16 mouse cellular contexts compared by ENCODE assay signal in genomic region chr17:57253306-57253705, GRCm38 (mm10). TPM values are rescaled to one million over a fixed set of nuclear protein-coding genes. Genes with fewer than 3 reads are reported as not detected.
"Had no signal": no experiment of that assay in that cellular context is flagged by ENCODE, and none has a peak within 500 bp of the region (broad histone marks: within the 10 kb centered on the region; RNA-seq: fewer than 3 reads in every experiment).

No protein-coding gene starts in this region.

- H3K27ac ChIP-seq: lung, embryonic 15.5 days; macrophage; midbrain, embryonic 13.5 days; midbrain, embryonic 15.5 days; neural tube, embryonic 12.5 days; stomach, embryonic 15.5 days; stomach, postnatal 0 days had no signal

- H3K4me3 ChIP-seq: lung, embryonic 15.5 days; midbrain, embryonic 13.5 days; midbrain, embryonic 15.5 days; neural tube, embryonic 12.5 days; stomach, embryonic 15.5 days had no signal

- DNase-seq: liver, postnatal 0 days; lung, adult 2 months; lung, postnatal 14 days; lung, postnatal 36 days; right cerebral cortex, postnatal 14 days; thymus, adult 2 months; thymus, postnatal 25 days; thymus, postnatal 4 days had no signal

RNA-seq across cellular contexts. Expression of gene Tnfsf14, which starts 59.3 kb away (rescaled TPM):
- total RNA-seq: midbrain, postnatal 0 days had no signal
